Mouse (Mus musculus): ENCODE measurements around the gene Zscan4-ps1.
"Not testable (repeated sequence)": the region's sequence is repeated elsewhere in the genome, so short reads cannot be mapped to it uniquely, and the experiment has no call there.

Zscan4-ps1 gene

DNA sequence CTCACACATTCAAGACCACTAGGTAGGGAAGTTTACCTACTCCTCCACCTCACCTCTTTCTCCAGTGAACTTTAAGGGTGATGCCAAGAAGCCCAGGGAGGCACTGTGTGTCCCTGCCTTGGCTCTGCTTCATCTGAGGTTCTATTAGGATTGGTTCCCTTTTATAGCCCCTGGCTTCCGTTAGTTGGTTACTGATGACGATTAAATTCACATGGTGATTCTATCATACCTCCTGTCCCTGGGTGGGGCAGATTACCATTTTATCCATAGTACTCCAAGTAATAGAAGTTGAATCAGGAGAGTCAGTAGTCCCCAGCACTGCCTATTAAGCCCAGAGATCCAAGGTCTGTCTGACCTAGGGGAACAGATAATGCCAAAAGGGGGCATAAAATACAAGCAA is at the start of gene Zscan4-ps1:
Zscan4-ps1 (minus strand) TSS at position 101 of the 400 bp plus-strand sequence.
- not testable (repeated sequence) for DNase-seq (ENCODE audit: low spot score)
